Mouse (Mus musculus) stomach, embryonic 15.5 days (tissue): Measurements from ENCODE around the gene Commd3. TPM values are rescaled to one million over a fixed set of nuclear protein-coding genes. Genes with fewer than 3 reads are reported as not detected.

Source experiments
- ATAC-seq: fragments of 200-750 bp; cut with Nextera tagmentation; 2 replicates; pipeline ENCODE4 v1.8.0; 2017; ENCODE audit warnings: low read depth, moderate number of reproducible peaks, moderate TSS enrichment; ENCODE audit not compliant: insufficient read depth, low FRiP score
- H3K27ac ChIP-seq: fragments of 300-500 bp; sonication (generic); 2 replicates; pipeline ENCODE4 v1.5.1; 2015; ENCODE audit warnings: mild to moderate bottlenecking, inconsistent platforms
- H3K27me3 ChIP-seq: fragments of 300-500 bp; sonication (generic); replicated peaks from 2 replicates; pipeline ENCODE4 v1.6.1; 2015; ENCODE audit warnings: inconsistent platforms
- H3K36me3 ChIP-seq: fragments of 300-500 bp; sonication (generic); 2 replicates; pipeline ENCODE4 v1.6.1; 2015; ENCODE audit warnings: inconsistent platforms
- H3K4me1 ChIP-seq: fragments of 300-500 bp; sonication (generic); 2 replicates; pipeline ENCODE4 v1.6.1; 2015; ENCODE audit warnings: inconsistent platforms
- H3K4me2 ChIP-seq: fragments of 300-500 bp; sonication (generic); 2 replicates; pipeline ENCODE4 v1.6.1; 2015; ENCODE audit warnings: mild to moderate bottlenecking, inconsistent platforms
- H3K4me3 ChIP-seq: fragments of 300-500 bp; sonication (generic); replicated peaks from 2 replicates; pipeline ENCODE4 v1.5.1; 2015; ENCODE audit warnings: inconsistent platforms
- H3K9ac ChIP-seq: fragments of 300-500 bp; sonication (generic); 2 replicates; pipeline ENCODE4 v1.6.1; 2015; ENCODE audit warnings: inconsistent platforms
- H3K9me3 ChIP-seq: fragments of 300-500 bp; sonication (generic); 2 replicates; pipeline ENCODE4 v1.6.1; 2016; ENCODE audit warnings: inconsistent platforms
- WGBS: fragments of 180-500 bp; shearing (Covaris S2); methylation state at CpG from one replicate; pipeline ENCODE4 v1.1.7; 2015; 5-methylcytosine and 5-hydroxymethylcytosine counted together
- polyA plus RNA-seq: library from polyadenylated mRNA; unstranded; fragments of >200 nt; fragmentation: Nextera tagmentation; extraction: Ambion mirVana; gene quantifications from 2 replicates; pipeline ENCODE4 v1.2.1, GENCODE M21; 2015

The Commd3 gene
- 197 and 236 TPM in 2 replicates for polyA plus RNA-seq

DNA sequence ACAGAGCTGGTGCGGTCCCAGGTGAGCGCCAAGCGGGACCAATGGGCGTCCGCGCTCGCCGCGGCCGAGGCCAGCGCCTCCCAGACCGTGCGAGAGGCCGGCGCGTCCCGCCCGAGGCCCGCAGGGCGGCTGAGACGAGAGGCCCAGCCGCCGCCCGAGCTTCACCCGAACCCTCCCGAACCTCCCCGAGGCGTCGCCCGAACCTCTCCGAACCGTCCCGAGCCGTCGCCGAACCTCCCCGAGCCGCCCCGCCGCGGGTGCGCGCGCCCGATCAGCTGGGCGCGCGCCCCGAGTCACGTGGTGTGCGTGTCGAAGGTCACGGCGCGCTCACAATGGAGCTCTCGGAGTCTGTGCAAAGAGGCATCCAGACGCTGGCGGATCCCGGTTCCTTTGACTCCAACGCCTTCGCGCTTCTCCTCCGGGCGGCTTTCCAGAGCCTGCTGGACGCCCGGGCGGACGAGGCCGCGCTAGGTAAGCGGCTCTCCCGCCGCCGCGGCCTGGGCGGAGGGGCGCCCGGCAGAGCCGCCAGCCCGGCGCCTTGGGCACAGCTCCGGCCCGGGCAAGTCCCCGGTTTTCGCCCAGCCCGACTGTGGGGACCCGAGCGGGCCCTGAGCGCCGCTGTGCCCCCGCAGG, at the start of gene Commd3:
Gene Commd3, plus strand, starts transcription at position 252 of the 633 bp plus-strand sequence.
- H3K36me3 ChIP-seq = no peaks in the 10 kb centered on the region
- H3K4me2 ChIP-seq = peak within 1 kb of the TSS; percentile 77
- WGBS = under 1% methylated on average over 91 of the region's 91 CpGs
- ATAC-seq = peak; percentile 90
- H3K9me3 ChIP-seq = no peaks in the 10 kb centered on the region
- no peaks in the 10 kb centered on the region for H3K27me3 ChIP-seq
- H3K4me1 ChIP-seq = 0 out of 2 replicates have a peak, but pooled peaks cover 2% of the 10 kb centered on the region
- peak within 1 kb of the TSS; percentile 99 for H3K27ac ChIP-seq
- peak within 1 kb of the TSS; percentile 99 for H3K9ac ChIP-seq
- H3K4me3 ChIP-seq = peak within 1 kb of the TSS; percentile 90

DNA sequence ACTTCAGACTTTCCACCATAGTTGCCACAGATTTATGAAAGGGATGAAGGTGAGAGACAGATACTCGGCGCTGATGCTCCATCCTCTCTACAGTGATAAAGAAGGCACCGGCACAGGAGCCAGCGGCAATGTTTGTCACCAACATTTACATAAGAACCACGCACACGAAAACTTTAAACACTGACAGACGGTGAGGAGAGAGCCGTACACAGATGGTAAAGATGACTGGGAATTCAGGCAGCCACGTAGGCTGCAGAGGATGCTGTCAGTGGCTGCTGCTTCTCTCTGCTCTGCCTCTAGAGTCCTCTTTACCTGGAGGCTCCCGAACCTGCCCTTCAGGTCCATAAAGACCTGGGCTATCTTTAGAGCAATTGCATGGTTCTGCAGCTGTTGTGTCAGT, 49.0 kb upstream of the Commd3 start:
- H3K9ac ChIP-seq = no peak overlapping the region
- no peak for ATAC-seq
- no peaks in the 10 kb centered on the region for H3K9me3 ChIP-seq
- H3K4me3 ChIP-seq = no peak overlapping the region
- 56% methylated on average over 10 of the region's 10 CpGs for WGBS
- no peak overlapping the region for H3K4me2 ChIP-seq
- no peaks in the 10 kb centered on the region for H3K27me3 ChIP-seq
- no peaks in the 10 kb centered on the region for H3K36me3 ChIP-seq
- no peaks in the 10 kb centered on the region for H3K4me1 ChIP-seq
- no peak overlapping the region for H3K27ac ChIP-seq

DNA sequence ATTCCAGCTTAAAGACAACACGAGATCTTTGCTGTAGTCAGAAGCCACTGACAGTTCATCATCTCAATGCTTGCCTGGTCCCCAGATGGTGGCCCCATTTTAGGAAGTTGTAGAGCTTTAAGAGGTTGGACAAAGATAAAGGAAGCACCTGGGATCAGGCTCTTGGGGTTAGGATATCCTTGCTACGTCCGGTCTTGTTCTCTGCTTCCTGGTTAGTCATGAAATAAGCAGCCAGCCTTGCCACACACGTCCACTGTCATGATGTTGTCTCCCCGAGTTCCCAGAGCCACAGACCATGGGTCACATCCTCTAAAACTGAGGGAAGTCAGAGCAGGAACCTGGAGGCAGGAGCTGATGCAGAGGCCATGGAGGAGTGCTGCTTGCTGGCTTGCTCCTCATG, 41.6 kb upstream of the Commd3 start:
- ATAC-seq = no peak
- no peak overlapping the region for H3K4me3 ChIP-seq
- H3K36me3 ChIP-seq = no peaks in the 10 kb centered on the region
- no peak overlapping the region for H3K27ac ChIP-seq
- no peaks in the 10 kb centered on the region for H3K4me1 ChIP-seq
- H3K4me2 ChIP-seq = no peak overlapping the region
- H3K9me3 ChIP-seq = no peaks in the 10 kb centered on the region
- 71% methylated on average over 5 of the region's 5 CpGs for WGBS
- no peak overlapping the region for H3K9ac ChIP-seq
- H3K27me3 ChIP-seq = no peaks in the 10 kb centered on the region

GRCm38 (mm10) chr2:18635052-18635451, 37.1 kb upstream of the Commd3 start:
- Histone ChIP-seq H3K4me2 (no peak overlapping the region), H3K9ac (no peak overlapping the region), H3K9me3 (no peaks in the 10 kb centered on the region), H3K36me3 (no peaks in the 10 kb centered on the region), H3K4me1 (no peaks in the 10 kb centered on the region), H3K27me3 (no peaks in the 10 kb centered on the region), H3K27ac (no peak overlapping the region), H3K4me3 (no peak overlapping the region)
- no peak for ATAC-seq
- 87% methylated on average over 8 of the region's 8 CpGs for WGBS

DNA sequence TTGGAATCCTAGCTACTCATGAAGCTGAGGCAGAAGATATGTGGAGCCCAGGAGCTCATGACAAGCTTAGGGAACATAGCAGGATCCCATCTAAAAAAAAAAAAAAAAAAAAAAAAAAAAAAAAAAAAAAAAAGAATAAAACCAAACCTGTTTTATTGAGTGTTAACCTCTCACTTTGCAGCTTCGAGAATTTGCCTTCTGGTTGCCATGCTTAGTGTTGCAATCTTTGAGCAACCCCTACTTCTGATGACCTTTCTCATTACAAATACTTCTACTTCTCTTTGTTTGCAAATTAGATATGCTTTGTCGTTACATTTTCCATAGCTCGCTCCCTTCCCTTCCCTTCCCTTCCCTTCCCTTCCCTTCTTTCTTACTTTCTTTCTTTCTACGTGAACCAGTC, 23.6 kb upstream of the Commd3 start:
- Histone ChIP-seq H3K4me3 (no peak overlapping the region), H3K4me1 (no peaks in the 10 kb centered on the region), H3K27ac (no peak overlapping the region), H3K36me3 (no peaks in the 10 kb centered on the region), H3K9ac (no peak overlapping the region), H3K9me3 (no peaks in the 10 kb centered on the region), H3K27me3 (no peaks in the 10 kb centered on the region), H3K4me2 (no peak overlapping the region)
- no peak for ATAC-seq
- 64% methylated on average over 4 of the region's 4 CpGs for WGBS

DNA sequence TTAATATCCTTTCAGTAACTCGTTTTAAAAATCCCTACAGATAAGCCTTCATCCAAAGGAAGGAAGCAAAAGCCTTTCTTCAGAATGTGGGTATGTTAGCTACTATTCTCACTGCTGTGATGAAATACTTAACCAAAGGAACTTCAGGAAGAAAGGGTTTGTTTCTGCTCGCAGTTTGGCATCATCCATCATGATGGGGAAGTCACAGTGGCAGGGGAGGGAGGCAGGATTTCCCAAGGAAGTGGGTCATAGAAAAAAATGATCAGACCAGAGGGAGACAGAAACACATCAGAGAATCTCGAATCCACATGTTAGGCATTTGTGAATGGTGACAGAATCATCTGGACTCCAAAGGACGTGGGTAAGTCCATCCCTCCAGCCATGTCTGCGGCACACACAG, 17.4 kb upstream of the Commd3 start:
- H3K27ac ChIP-seq = no peak overlapping the region
- no peaks in the 10 kb centered on the region for H3K9me3 ChIP-seq
- H3K4me3 ChIP-seq = no peak overlapping the region
- H3K4me2 ChIP-seq = no peak overlapping the region
- H3K36me3 ChIP-seq = no peaks in the 10 kb centered on the region
- 56% methylated on average over 5 of the region's 5 CpGs for WGBS
- no peaks in the 10 kb centered on the region for H3K4me1 ChIP-seq
- no peaks in the 10 kb centered on the region for H3K27me3 ChIP-seq
- ATAC-seq = no peak
- no peak overlapping the region for H3K9ac ChIP-seq

DNA sequence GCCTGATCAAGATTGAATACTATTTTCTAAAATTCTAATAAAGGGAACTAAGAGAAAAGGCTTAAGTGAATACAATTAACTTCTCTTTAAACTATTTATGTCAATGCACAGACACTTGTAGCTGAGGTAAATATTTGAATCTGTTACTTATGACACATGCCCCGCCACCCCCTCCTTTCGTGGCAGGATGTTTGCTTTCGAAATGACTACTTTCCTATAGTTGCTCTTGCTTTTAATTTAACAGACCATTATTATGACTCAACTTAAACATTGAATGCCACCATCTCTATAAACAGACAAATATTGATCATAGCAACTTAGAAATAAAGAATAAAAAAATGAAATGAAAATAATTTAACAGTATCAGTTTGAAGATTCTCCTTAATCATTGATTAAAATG, 8.2 kb upstream of the Commd3 start:
- no peak overlapping the region for H3K4me2 ChIP-seq
- no peak for ATAC-seq
- 71% methylated on average over 3 of the region's 3 CpGs for WGBS
- no peaks in the 10 kb centered on the region for H3K27me3 ChIP-seq
- no peaks in the 10 kb centered on the region for H3K4me1 ChIP-seq
- no peak overlapping the region for H3K9ac ChIP-seq
- no peaks in the 10 kb centered on the region for H3K9me3 ChIP-seq
- no peak overlapping the region for H3K4me3 ChIP-seq
- no peak overlapping the region for H3K27ac ChIP-seq
- no peaks in the 10 kb centered on the region for H3K36me3 ChIP-seq

- ATAC-seq = no peak
- H3K9me3 ChIP-seq = no peaks in the 10 kb centered on the region
- 57% methylated on average over 6 of the region's 6 CpGs for whole genome bisulfite sequencing
These were observed 1.1 kb upstream of the Commd3 start for GRCm38 (mm10) chr2:18671041-18671440.

GRCm38 (mm10) chr2:18672766-18673164, 581 bp downstream of the Commd3 start:
- H3K27me3 ChIP-seq = no peaks in the 10 kb centered on the region
- H3K4me3 ChIP-seq = peak overlapping the region; percentile 90
- H3K4me2 ChIP-seq = peak overlapping the region; percentile 77
- H3K27ac ChIP-seq = peak overlapping the region; percentile 99
- peak overlapping the region; percentile 99 for H3K9ac ChIP-seq
- under 1% methylated on average over 11 of the region's 11 CpGs for WGBS
- ATAC-seq = no peak
- no peaks in the 10 kb centered on the region for H3K36me3 ChIP-seq
- H3K4me1 ChIP-seq = 0 out of 2 replicates have a peak, but pooled peaks cover 2% of the 10 kb centered on the region
- H3K9me3 ChIP-seq = no peaks in the 10 kb centered on the region

More at GRCm38 (mm10) chr2:18671041-18671440, 1.1 kb upstream of the Commd3 start:
- no peak overlapping the region for H3K4me3 ChIP-seq
- H3K27ac ChIP-seq = no peak overlapping the region
- no peaks in the 10 kb centered on the region for H3K36me3 ChIP-seq
- H3K4me2 ChIP-seq = no peak overlapping the region
- H3K9ac ChIP-seq = no peak overlapping the region
- H3K4me1 ChIP-seq = 0 out of 2 replicates have a peak, but pooled peaks cover 2% of the 10 kb centered on the region
- H3K27me3 ChIP-seq = no peaks in the 10 kb centered on the region

GRCm38 (mm10) chr2:18673766-18674165, 1.6 kb downstream of the Commd3 start:
- H3K4me1 ChIP-seq = 0 out of 2 replicates have a peak, but pooled peaks cover 2% of the 10 kb centered on the region
- no peak for ATAC-seq
- no peak overlapping the region for H3K27ac ChIP-seq
- no peaks in the 10 kb centered on the region for H3K9me3 ChIP-seq
- 0 out of 2 replicates have a peak overlapping the region, but pooled peaks have one; percentile 17 for H3K4me2 ChIP-seq
- no peak overlapping the region for H3K9ac ChIP-seq
- no peaks in the 10 kb centered on the region for H3K36me3 ChIP-seq
- no peaks in the 10 kb centered on the region for H3K27me3 ChIP-seq
- WGBS = 67% methylated on average over 4 of the region's 4 CpGs
- no peak overlapping the region for H3K4me3 ChIP-seq

GRCm38 (mm10) chr2:18674193-18674902, 2.2 kb downstream of the Commd3 start:
- no peak for ATAC-seq

More at GRCm38 (mm10) chr2:18674193-18674902, 2.2 kb downstream of the Commd3 start:
- 73% methylated on average over 4 of the region's 4 CpGs for WGBS
- H3K27me3 ChIP-seq = no peaks in the 10 kb centered on the region
- no peaks in the 10 kb centered on the region for H3K36me3 ChIP-seq
- H3K4me3 ChIP-seq = no peak overlapping the region
- no peak overlapping the region for H3K4me2 ChIP-seq
- H3K9ac ChIP-seq = no peak overlapping the region
- no peak overlapping the region for H3K27ac ChIP-seq
- H3K9me3 ChIP-seq = no peaks in the 10 kb centered on the region
- 0 out of 2 replicates have a peak, but pooled peaks cover 2% of the 10 kb centered on the region for H3K4me1 ChIP-seq
